15 mouse cellular contexts compared by ENCODE assay signal in genomic region chr5:143406548-143406947, GRCm38 (mm10). TPM values are rescaled to one million over a fixed set of nuclear protein-coding genes. Genes with fewer than 3 reads are reported as not detected.
"Had no signal": no experiment of that assay in that cellular context is flagged by ENCODE, and none has a peak within 500 bp of the region (broad histone marks: within the 10 kb centered on the region; RNA-seq: fewer than 3 reads in every experiment).

No protein-coding gene starts in this region.

- ATAC-seq: intestine, embryonic 16.5 days had no signal

- DNase-seq: kidney, adult 2 months; kidney, postnatal 14 days; left cerebral cortex, postnatal 4 days; lung, adult 2 months; lung, postnatal 10 days; right cerebral cortex, adult 18-20 months; right cerebral cortex, postnatal 25 days had no signal

- H3K27me3 ChIP-seq: kidney, embryonic 15.5 days; limb, embryonic 15.5 days; midbrain, embryonic 12.5 days; neural tube, embryonic 15.5 days had no signal

- H3K4me2 ChIP-seq: kidney, embryonic 15.5 days; limb, embryonic 15.5 days; midbrain, embryonic 12.5 days; neural tube, embryonic 15.5 days had no signal

- H3K4me3 ChIP-seq: kidney, embryonic 15.5 days; midbrain, embryonic 12.5 days; myocyte; neural tube, embryonic 15.5 days had no signal

- H3K27ac ChIP-seq: kidney, embryonic 15.5 days; limb, embryonic 15.5 days; macrophage; midbrain, embryonic 12.5 days; neural tube, embryonic 15.5 days had no signal

- H3K9me3 ChIP-seq: kidney, embryonic 15.5 days; limb, embryonic 15.5 days; midbrain, embryonic 12.5 days; neural tube, embryonic 15.5 days had no signal

- H3K9ac ChIP-seq: kidney, embryonic 15.5 days; limb, embryonic 15.5 days; midbrain, embryonic 12.5 days; neural tube, embryonic 15.5 days had no signal

RNA-seq across cellular contexts. Expression of gene Grid2ip, which starts 49.4 kb away (rescaled TPM):
- polyA plus RNA-seq: macrophage; myocyte; neural tube, embryonic 11.5 days had no signal
